Mouse (Mus musculus) c-Kit-positive CD71-negative TER-119-negative erythroid progenitor cells, embryonic 14.5 days (primary cell): ENCODE results near the gene Gadd45a.
A peak's percentile ranks its signal among the peaks of the same experiment; 100 is the strongest.
"Not testable (repeated sequence)": the region's sequence is repeated elsewhere in the genome, so short reads cannot be mapped to it uniquely, and the experiment has no call there.

Experiments
- DNase-seq: peaks from one replicate; pipeline ENCODE4 v3.0.0-alpha.2; 2013; ENCODE audit warnings: low read depth

Gadd45a gene

DNA sequence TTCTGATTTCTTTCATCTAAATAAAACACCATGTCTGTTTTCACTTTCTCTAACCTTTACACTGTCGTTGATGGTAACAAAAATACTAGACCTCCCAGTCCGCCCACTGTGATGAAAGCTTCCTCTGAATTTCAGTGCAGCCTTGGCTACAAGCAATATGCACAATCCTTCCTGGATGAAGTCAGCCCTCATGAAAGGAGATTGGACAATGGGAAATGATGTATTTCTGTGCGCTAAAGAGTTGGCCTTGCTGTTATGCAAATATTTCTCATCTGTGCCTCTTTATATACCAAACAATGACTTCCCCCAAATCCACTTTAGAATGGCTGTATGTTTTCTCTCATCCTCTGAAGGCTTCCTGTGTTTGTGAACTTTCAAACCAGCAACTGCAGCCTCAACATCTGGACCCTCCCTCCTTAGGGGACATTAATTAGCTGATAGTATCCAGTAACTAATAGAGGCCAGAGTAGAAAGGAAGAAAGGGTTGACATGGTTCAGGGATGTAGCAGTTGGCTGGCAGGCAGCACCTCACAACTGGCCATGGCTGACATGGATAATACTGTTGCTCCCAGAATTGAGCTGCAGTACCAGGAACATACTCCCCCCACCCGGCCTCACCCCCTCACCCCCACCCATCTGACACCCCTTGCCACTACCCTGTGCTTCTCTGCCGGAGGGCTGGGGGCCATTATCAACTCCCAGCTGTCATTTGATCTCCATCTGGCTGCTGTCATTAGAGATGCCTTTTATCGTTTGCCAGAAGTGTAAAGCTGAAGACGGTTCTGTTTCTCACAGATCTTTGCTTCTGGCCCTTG lies 11.8 kb upstream of the Gadd45a start:
- DNase-seq = no peak

GRCm38 (mm10) chr6:67048052-67048691 lies 10.9 kb upstream of the Gadd45a start:
- DNase-seq = no peak

DNA sequence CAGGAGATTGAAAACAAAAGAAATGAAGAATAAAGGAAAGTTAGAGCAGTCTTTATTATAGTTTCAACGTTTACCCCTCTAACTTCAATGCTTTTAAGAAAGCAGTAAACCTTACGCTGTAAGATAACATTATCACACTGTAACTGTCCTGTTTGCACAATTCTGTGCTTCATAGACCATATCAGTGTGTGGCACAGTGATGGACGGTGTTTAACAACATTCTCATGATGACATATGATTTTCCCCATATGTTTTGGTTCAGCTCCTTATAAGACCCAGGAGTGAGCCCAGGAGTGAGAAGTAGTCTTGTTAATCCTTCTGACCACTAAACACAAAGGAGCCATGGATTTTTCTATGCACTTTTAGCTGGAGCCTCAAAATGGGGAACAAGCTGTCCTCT lies 9.7 kb upstream of the Gadd45a start:
- no peak for DNase-seq

DNA sequence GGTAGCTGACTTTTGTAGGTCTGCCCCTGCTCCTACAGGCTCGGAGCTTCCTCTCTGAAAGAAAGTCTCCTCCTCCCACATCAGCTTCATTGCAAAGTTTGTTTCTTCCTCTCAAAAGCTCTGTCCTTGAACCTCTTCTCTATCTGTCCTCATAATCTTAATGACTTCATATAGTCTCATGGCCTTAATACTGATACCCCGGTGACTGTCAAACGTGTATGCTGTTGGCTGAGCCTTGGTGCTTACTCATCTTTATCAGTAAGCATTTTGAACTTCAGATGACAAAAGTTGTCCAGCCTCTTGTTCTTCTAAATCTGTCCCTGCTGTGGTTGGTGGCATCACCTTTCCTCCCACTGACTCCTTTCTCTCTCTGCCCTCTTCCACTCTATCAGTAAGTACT lies 8.2 kb upstream of the Gadd45a start:
- DNase-seq = no peak

- DNase-seq = no peak
Measured at GRCm38 (mm10) chr6:67040904-67041410, 3.7 kb upstream of the Gadd45a start.

DNA sequence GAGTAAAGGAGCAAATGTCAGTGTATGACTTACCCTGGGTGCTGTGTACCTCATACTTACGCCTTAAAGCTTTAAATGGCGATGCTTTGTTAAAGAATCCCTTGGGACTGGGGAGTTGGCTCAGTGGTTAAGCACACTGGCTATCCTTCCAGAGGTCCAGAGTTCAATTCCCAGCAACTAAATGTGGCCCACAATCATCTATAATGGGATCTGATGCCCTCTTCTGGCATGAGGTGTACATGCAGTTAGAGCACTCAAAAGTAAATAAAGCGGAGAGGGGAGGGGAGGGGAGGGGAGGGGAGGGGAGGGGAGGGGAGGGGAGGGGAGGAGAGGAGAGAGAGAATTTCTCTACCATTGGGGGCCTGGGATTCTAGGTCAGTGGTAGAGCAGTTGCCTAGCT lies 1.7 kb upstream of the Gadd45a start:
- no peak for DNase-seq

GRCm38 (mm10) chr6:67036356-67036811 lies 873 bp downstream of the Gadd45a start:
- DNase-seq = peak; percentile 68

- peak; percentile 38 for DNase-seq
Measured at GRCm38 (mm10) chr6:67035388-67036299, 1.6 kb downstream of the Gadd45a start.

GRCm38 (mm10) chr6:67034331-67035130 lies 2.7 kb downstream of the Gadd45a start:
- DNase-seq = no peak

GRCm38 (mm10) chr6:67033604-67034003 lies 3.7 kb downstream of the Gadd45a start:
- no peak for DNase-seq

DNA sequence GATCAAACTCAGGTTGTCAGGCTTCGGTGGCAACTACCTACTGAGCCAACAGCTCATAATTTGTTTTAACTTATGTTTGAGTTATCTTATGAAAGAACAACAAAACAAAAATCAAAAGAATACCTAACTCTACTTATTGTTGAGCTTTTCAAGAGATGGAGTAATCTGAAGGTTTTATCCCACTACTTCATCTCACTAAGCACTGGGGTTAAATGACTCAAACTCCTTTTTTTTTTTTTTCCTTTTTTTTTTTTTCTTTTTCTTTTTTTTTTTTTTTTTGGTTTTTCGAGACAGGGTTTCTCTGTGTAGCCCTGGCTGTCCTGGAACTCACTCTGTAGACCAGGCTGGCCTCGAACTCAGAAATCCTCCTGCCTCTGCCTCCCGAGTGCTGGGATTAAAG lies 4.3 kb downstream of the Gadd45a start:
- not testable (repeated sequence) for DNase-seq

DNA sequence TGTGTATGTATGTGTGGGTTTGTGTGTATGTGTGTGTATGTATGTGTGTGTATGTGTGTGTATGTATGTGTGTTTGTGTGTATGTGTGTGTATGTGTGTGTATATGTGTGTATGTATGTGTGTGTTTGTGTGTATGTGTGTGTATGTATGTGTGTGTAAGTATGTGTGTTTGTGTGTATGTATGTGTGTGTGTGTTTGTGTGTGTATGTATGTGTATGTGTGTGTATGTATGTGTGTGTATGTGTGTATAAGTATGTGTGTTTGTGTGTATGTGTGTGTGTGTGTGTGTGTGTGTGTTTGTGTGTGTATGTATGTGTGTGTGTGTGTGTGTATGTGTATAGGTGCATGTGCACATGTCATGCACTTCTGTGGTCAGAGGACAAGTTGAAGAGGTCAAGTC lies 4.7 kb downstream of the Gadd45a start:
- not testable (repeated sequence) for DNase-seq

GRCm38 (mm10) chr6:67030846-67031245 lies 6.4 kb downstream of the Gadd45a start:
- DNase-seq = no peak

DNA sequence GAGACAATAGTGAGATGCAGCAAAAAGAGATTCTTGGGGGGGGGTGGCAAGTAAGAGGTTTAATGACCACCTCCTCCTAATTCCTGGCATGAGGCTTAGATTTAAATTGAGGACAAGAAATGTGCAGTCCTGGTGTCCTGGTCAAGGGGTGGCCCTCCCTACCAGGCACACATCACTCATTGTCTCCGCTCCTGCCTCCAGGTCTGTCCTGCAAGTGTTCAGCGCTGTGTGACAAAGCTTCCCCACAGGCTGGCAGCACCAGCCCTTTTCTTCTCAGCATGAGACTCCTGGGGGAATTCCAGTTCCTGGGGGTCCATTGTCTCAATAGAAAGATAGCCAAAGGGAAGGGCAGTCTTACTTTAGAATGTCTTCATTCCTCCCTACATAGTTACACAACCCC lies 6.8 kb downstream of the Gadd45a start:
- DNase-seq = no peak

DNA sequence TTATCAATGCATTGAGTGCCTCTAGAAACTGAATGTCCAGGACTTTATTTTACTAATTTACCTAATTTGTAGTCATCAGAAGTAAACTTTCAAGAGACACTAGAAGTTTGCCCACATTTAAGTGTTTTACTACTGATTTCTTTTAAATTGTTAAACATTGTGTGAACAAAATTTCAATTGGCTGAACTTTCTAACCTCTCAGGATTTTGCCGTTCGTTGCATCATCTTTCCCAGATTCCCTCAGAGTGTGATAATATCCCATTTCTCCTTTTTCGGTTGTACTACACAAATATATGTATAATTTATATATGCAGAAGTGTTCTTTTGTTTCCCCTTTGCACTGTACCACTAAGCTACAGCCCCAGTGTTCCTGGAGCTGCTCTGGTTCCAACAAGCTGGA lies 7.3 kb downstream of the Gadd45a start:
- no peak for DNase-seq

DNA sequence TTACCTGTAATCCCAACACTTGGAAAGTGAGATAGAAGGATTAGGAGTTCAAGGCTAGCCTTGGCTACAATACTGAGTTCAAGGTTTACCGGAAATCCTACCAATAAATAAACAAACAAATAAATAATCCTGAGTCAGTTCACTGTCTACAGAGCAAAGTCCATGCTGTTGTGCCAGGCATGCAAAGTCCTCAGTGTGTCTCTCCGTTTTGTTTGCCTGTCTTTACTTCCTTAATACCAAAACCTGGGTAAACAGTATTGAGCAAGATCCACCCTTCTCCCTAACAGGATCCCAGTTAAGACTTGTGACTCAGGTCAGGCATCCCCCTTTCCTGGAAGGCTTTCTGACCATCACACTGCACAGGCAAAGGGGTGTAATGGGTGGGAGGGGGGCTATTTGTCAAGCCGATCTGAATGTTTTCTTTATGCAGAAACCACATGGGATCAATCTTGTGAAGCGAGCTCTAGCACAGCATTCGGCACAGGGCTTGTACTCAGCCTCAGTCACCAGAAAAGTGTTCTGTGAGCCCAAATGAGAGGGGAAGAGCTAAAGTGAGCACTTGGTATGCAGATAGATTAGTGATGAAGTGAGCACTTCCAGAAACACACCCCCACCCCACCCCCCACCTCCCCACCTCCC lies 7.8 kb downstream of the Gadd45a start:
- DNase-seq = no peak

DNA sequence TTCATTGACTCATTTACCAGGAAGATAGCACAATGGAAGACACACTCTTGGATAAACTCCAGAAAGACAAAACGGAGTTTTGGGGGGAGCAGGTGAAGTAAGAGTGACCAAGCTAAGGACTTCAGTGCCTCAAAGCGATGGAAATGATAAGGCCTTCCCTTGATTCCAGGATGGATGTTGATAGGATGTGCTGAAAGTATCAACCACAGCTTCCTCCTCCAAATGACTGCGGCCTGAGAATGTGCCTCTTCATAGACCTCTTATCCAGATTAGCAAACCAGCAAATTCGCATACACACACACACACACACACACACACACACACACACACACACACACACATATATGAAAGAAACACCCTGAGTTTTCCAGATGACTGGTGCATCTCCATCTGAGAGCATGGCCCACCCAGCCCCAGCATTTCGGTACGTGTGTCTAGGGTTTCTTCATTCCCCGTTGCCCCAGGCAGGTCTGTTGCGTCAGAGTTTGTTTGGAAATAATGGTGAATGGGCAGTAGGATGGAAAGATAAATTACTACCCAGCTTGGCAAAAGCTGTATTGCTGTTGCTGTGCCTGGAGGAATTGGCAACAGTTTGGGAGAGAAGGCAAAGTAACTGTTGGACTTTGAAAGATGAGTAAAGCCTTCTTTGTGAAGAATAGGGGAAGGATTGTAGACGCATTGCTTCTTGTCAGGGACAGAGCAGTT lies 9.7 kb downstream of the Gadd45a start:
- no peak for DNase-seq

GRCm38 (mm10) chr6:67026661-67027060 lies 10.6 kb downstream of the Gadd45a start:
- DNase-seq = no peak

- no peak for DNase-seq
Measured at GRCm38 (mm10) chr6:67023729-67024128, 13.5 kb downstream of the Gadd45a start.

- DNase-seq = no peak
Measured at GRCm38 (mm10) chr6:67021308-67021707, 15.9 kb downstream of the Gadd45a start.
